In the genomic region with DNA sequence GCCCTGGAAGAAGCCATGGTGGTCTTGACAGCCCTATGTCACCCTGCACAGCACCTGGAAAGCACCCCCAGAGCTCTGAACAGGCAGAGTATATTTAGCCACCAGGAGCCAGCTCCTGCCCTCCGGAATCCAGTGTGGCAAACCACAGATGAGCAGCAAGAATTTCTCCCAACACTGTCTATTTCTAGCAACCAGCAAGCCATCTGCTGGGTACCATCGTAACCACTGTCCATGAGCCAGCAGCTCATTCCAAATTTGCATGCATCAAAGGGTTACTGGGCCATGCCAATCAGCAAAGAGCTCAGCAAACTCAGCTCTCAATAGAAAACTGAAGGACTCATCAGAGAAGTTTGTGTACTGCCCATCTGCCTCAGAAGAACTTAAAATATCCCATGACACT, we compare ENCODE assay signal across 22 mouse cellular contexts. TPM values are rescaled to one million over a fixed set of nuclear protein-coding genes. Genes with fewer than 3 reads are reported as not detected.
"Had no signal": no experiment of that assay in that cellular context is flagged by ENCODE, and none has a peak within 500 bp of the region (broad histone marks: within the 10 kb centered on the region; RNA-seq: fewer than 3 reads in every experiment).

No protein-coding gene starts in this region.

- H3K36me3 ChIP-seq: limb, embryonic 15.5 days; liver, embryonic 12.5 days; midbrain, embryonic 10.5 days; neural tube, embryonic 12.5 days; stomach, embryonic 15.5 days had no signal

- H3K4me3 ChIP-seq: limb, embryonic 15.5 days; liver, embryonic 12.5 days; midbrain, embryonic 10.5 days; neural tube, embryonic 12.5 days; stomach, embryonic 15.5 days had no signal

- H3K4me1 ChIP-seq: limb, embryonic 15.5 days; liver, embryonic 12.5 days; midbrain, embryonic 10.5 days; neural tube, embryonic 12.5 days; stomach, embryonic 15.5 days had no signal

- H3K27me3 ChIP-seq: limb, embryonic 15.5 days; liver, embryonic 12.5 days; neural tube, embryonic 12.5 days; stomach, embryonic 15.5 days had no signal

- DNase-seq: kidney, adult 8-10 months; kidney, postnatal 25 days; layer of hippocampus, adult 9-11 months; lung, embryonic 14.5 days; lung, postnatal 10 days; lung, postnatal 4 days; midbrain, embryonic 14.5 days; thymus, postnatal 36 days had no signal

- H3K27ac ChIP-seq: limb, embryonic 15.5 days; liver, embryonic 12.5 days; midbrain, embryonic 10.5 days; neural tube, embryonic 12.5 days; stomach, embryonic 15.5 days had no signal

- H3K9me3 ChIP-seq: limb, embryonic 15.5 days; liver, embryonic 12.5 days; midbrain, embryonic 10.5 days; neural tube, embryonic 12.5 days; stomach, embryonic 15.5 days had no signal

RNA-seq across cellular contexts. Expression of gene Nps, which starts 46.0 kb away (rescaled TPM):
- total RNA-seq: layer of hippocampus, adult 18-20 months; megakaryocyte, adult 5-6 weeks; neutrophil, adult 5-6 weeks had no signal
- polyA plus RNA-seq: intestine, postnatal 0 days; kidney, embryonic 16.5 days; limb, embryonic 11.5 days; liver, embryonic 12.5 days; liver, embryonic 16.5 days; lung, embryonic 14.5 days; midbrain, embryonic 10.5 days; midbrain, embryonic 14.5 days; spleen, adult 2 months; stomach, embryonic 15.5 days; thymus, postnatal 0 days had no signal
